Mouse (Mus musculus) frontal cortex, adult 2 months (tissue): ENCODE results near the gene Ankrd26. TPM values are rescaled to one million over a fixed set of nuclear protein-coding genes. Genes with fewer than 3 reads are reported as not detected.
"Not testable (repeated sequence)": the region's sequence is repeated elsewhere in the genome, so short reads cannot be mapped to it uniquely, and the experiment has no call there.

Experiments
- DNase-seq, 2 experiments: peaks; one replicate each; pipeline ENCODE4 v3.0.0; 2022; ENCODE audit warnings: low spot score in 1 of 2; ENCODE audit errors: extremely low spot score in 1 of 2
- polyA plus RNA-seq: library from polyadenylated mRNA; depleted of rRNA; stranded (reverse); fragments of >200 nt; gene quantifications from 2 replicates; pipeline ENCODE4 v1.2.3, GENCODE M21; 2012; rRNA removed

Ankrd26 gene
- polyA plus RNA-seq = 10.1 and 11.5 TPM in 2 replicates

GRCm38 (mm10) chr6:118561745-118562609 lies at the start of gene Ankrd26:
Ankrd26 (minus strand) TSS chr6:118562226.
- peak; percentile 67 to 93 for DNase-seq

GRCm38 (mm10) chr6:118608906-118609305 lies 46.9 kb upstream of the Ankrd26 start:
- DNase-seq = no peak

GRCm38 (mm10) chr6:118605974-118606373 lies 43.9 kb upstream of the Ankrd26 start:
- no peak for DNase-seq

GRCm38 (mm10) chr6:118603825-118604224 lies 41.8 kb upstream of the Ankrd26 start:
- DNase-seq = no peak

- DNase-seq = no peak
These were observed 33.6 kb upstream of the Ankrd26 start for GRCm38 (mm10) chr6:118595681-118596055.

GRCm38 (mm10) chr6:118594833-118595680 lies 33.0 kb upstream of the Ankrd26 start:
- peak; percentile 28 to 50 for DNase-seq

- DNase-seq = no peak
These were observed 32.0 kb upstream of the Ankrd26 start for GRCm38 (mm10) chr6:118594070-118594469.

GRCm38 (mm10) chr6:118593377-118594061 lies 31.5 kb upstream of the Ankrd26 start:
- DNase-seq = no peak

GRCm38 (mm10) chr6:118592662-118593376 lies 30.8 kb upstream of the Ankrd26 start:
- no peak for DNase-seq

GRCm38 (mm10) chr6:118578741-118579140 lies 16.7 kb upstream of the Ankrd26 start:
- not testable (repeated sequence) for DNase-seq

GRCm38 (mm10) chr6:118574351-118574750 lies 12.3 kb upstream of the Ankrd26 start:
- DNase-seq = no peak

- DNase-seq = no peak
These were observed 5.8 kb upstream of the Ankrd26 start for GRCm38 (mm10) chr6:118567816-118568215.

- DNase-seq = no peak
These were observed 801 bp downstream of the Ankrd26 start for GRCm38 (mm10) chr6:118561225-118561624.

- DNase-seq = no peak
These were observed 23.4 kb downstream of the Ankrd26 start for GRCm38 (mm10) chr6:118538627-118539026.

- not testable (repeated sequence) for DNase-seq
These were observed 24.8 kb downstream of the Ankrd26 start for GRCm38 (mm10) chr6:118537201-118537600.

GRCm38 (mm10) chr6:118535321-118535720 lies 26.7 kb downstream of the Ankrd26 start:
- DNase-seq = no peak

- DNase-seq = no peak
These were observed 28.6 kb downstream of the Ankrd26 start for GRCm38 (mm10) chr6:118533381-118533780.

GRCm38 (mm10) chr6:118520668-118521067 lies 41.4 kb downstream of the Ankrd26 start:
- DNase-seq = no peak

GRCm38 (mm10) chr6:118513335-118514012 lies 48.6 kb downstream of the Ankrd26 start:
- no peak for DNase-seq

GRCm38 (mm10) chr6:118499010-118499409 lies 63.0 kb downstream of the Ankrd26 start:
- DNase-seq = no peak
